Mouse (Mus musculus) liver, embryonic 14.5 days (tissue): ENCODE data around the gene Ctnna2. TPM values are rescaled to one million over a fixed set of nuclear protein-coding genes. Genes with fewer than 3 reads are reported as not detected.

ENCODE experiments used
- ATAC-seq: fragments of 200-750 bp; cut with Nextera tagmentation; 2 replicates; pipeline ENCODE4 v1.8.0; 2017; ENCODE audit warnings: moderate number of reproducible peaks, mild to moderate bottlenecking, moderate library complexity; ENCODE audit not compliant: insufficient read depth
- DNase-seq, 3 experiments: peaks; one replicate each; pipeline ENCODE4 v3.0.0-alpha.2; 2012 to 2013; ENCODE audit warnings: low read depth in 3 of 3, low spot score in 3 of 3
- H3K27ac ChIP-seq: fragments of 300-500 bp; sonication (generic); 2 replicates; pipeline ENCODE4 v1.5.1; 2014; ENCODE audit warnings: moderate library complexity, mild to moderate bottlenecking, control low read depth, inconsistent platforms
- H3K27me3 ChIP-seq: fragments of 300-500 bp; sonication (generic); 2 replicates; pipeline ENCODE4 v1.6.1; 2014; ENCODE audit warnings: mild to moderate bottlenecking, low read length, moderate library complexity; ENCODE audit not compliant: control insufficient read depth, insufficient read depth
- H3K36me3 ChIP-seq: fragments of 300-500 bp; sonication (generic); replicated peaks from 2 replicates; pipeline ENCODE4 v1.6.1; 2014; ENCODE audit warnings: low read depth; ENCODE audit not compliant: control insufficient read depth, insufficient read depth
- H3K4me1 ChIP-seq, 2 experiments: fragments of 200-500 bp in 1 of 2; fragments of 300-500 bp in 1 of 2; sonication (generic) in 1 of 2; replicated peaks; 2 replicates each; pipeline ENCODE4 v1.6.1; 2012 to 2014; ENCODE audit warnings: antibody characterized with exemption in 1 of 2, inconsistent platforms in 1 of 2, low read length in 1 of 2; ENCODE audit not compliant: control insufficient read depth in 2 of 2, insufficient read depth in 2 of 2
- H3K4me2 ChIP-seq: fragments of 300-500 bp; sonication (generic); 2 replicates; pipeline ENCODE4 v1.6.1; 2014; ENCODE audit warnings: low read depth, mild to moderate bottlenecking, control low read depth, moderate library complexity
- H3K4me3 ChIP-seq, 2 experiments: fragments of 200-500 bp in 1 of 2; fragments of 300-500 bp in 1 of 2; sonication (generic) in 1 of 2; 2 replicates each; pipeline ENCODE4 v1.5.1; 2012 to 2014; ENCODE audit warnings: low read depth in 2 of 2, low read length in 2 of 2, mild to moderate bottlenecking in 2 of 2, control low read depth in 1 of 2, inconsistent platforms in 1 of 2, moderate library complexity in 1 of 2; ENCODE audit not compliant: insufficient read depth in 1 of 2
- H3K9ac ChIP-seq: fragments of 300-500 bp; sonication (generic); replicated peaks from 2 replicates; pipeline ENCODE4 v1.6.1; 2014; ENCODE audit warnings: mild to moderate bottlenecking, control low read depth, moderate library complexity
- H3K9me3 ChIP-seq: fragments of 300-500 bp; sonication (generic); 2 replicates; pipeline ENCODE4 v1.6.1; 2016; ENCODE audit warnings: low read length, mixed read lengths; ENCODE audit not compliant: control insufficient read depth
- CTCF ChIP-seq: IDR thresholded peaks from 2 replicates; pipeline ENCODE4 v1.5.1; 2016; ENCODE audit warnings: antibody characterized with exemption, low read depth, control low read depth
- EP300 ChIP-seq: IDR thresholded peaks from 2 replicates; pipeline ENCODE4 v1.6.1; 2016; ENCODE audit warnings: antibody characterized with exemption, low read depth
- WGBS: fragments of 180-500 bp; shearing (Covaris S2); extraction: QIAGEN DNeasy Blood & Tissue Kit; methylation state at CpG from one replicate; pipeline ENCODE4 v1.1.7; 2014; ENCODE audit not compliant: insufficient replicate concordance; 5-methylcytosine and 5-hydroxymethylcytosine counted together
- polyA plus RNA-seq, 2 experiments: library from polyadenylated mRNA; depleted of rRNA in 1 of 2; stranded (reverse) in 1 of 2; unstranded in 1 of 2; fragments of >200 nt; fragmentation: Nextera tagmentation in 1 of 2; extraction: Ambion mirVana in 1 of 2; gene quantifications; 2 replicates each; pipeline versions ENCODE4 v1.2.1 to v1.2.3; 2012 to 2014

Ctnna2 gene
- polyA plus RNA-seq, 2 experiments: 0.08 to 0.14 TPM

DNA sequence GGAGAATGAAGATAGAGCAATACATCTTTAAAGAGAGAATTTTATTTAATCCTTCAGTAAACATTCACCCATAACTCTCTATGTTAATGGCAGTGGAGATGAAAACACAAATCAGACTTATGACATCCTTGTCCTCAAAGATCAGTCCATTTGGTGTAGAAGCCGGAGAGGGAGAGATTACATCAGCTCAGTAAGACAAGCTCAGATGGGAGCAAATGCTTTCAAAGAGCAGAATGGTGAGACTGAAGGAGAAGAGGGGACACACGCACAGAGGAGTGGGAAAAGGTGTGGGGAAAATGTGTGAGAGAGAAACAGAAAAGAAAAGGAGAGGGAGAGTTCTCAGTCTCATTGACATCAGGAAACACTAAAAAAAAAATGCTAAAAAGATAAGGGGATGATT, 144.8 kb downstream of the Ctnna2 start:
- Histone ChIP-seq H3K27me3 (no peaks in the 10 kb centered on the region), H3K4me2 (no peak overlapping the region), H3K36me3 (no peaks in the 10 kb centered on the region), H3K9ac (no peak overlapping the region), H3K9me3 (no peaks in the 10 kb centered on the region), H3K4me3 (no peak overlapping the region), H3K4me1 (no peaks in the 10 kb centered on the region), H3K27ac (no peak overlapping the region)
- TF ChIP-seq CTCF: no peak
- TF ChIP-seq EP300: no peak
- no peak for DNase-seq
- WGBS: 52% methylated on average over 2 of the region's 2 CpGs
- ATAC-seq: no peak

DNA sequence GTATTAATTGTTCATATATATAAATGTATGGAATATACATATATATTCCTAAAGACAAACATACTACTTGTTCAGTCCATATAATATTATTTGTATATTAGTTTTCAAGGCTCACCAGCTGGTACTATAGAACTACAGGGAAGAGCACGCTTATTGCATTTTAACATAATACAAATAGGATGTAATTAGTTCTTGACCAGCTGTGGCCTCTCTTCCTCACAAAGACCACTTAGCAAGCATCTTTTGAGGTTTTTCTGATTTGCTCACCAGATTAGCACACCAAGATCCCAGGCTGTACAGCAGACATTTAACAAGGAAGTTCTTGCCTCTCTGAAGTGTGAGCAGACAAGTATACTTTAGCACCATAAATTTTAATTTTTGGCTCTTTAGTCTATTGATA, 152.0 kb downstream of the Ctnna2 start:
- H3K9me3 ChIP-seq: no peaks in the 10 kb centered on the region
- DNase-seq (no peak), ATAC-seq (no peak)
- no peak overlapping the region for H3K4me3 ChIP-seq
- no peak overlapping the region for H3K27ac ChIP-seq
- 59% methylated on average over 1 of the region's 1 CpGs for WGBS
- TF ChIP-seq EP300 (no peak), CTCF (no peak)
- no peak overlapping the region for H3K4me2 ChIP-seq
- no peak overlapping the region for H3K9ac ChIP-seq
- H3K27me3 ChIP-seq: no peaks in the 10 kb centered on the region
- no peaks in the 10 kb centered on the region for H3K36me3 ChIP-seq
- H3K4me1 ChIP-seq: no peaks in the 10 kb centered on the region

DNA sequence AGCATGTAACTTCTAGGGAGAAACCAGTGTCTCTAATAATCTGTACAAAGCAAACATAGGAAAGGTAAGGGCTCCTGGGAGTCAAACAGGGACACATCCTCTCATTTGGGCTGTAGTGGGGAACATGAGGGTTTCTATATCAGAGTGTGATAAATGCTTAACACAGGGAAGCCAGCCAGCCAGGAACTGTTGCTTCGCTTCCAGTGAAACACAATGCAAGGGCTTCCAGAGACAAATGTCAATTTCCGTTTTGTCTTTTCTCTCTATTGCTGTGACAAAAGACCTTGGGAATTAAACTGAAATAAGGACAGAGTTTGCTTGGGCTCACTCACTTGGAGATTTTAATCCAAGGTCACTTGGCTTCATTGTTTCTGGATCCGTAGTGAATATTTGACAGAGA, 162.4 kb downstream of the Ctnna2 start:
- DNase-seq (no peak), ATAC-seq (no peak)
- TF ChIP-seq EP300 (no peak), CTCF (no peak)
- Histone ChIP-seq H3K4me2 (no peak overlapping the region), H3K27ac (no peak overlapping the region), H3K27me3 (no peaks in the 10 kb centered on the region), H3K36me3 (no peaks in the 10 kb centered on the region), H3K9me3 (no peaks in the 10 kb centered on the region), H3K4me1 (no peaks in the 10 kb centered on the region), H3K4me3 (no peak overlapping the region), H3K9ac (no peak overlapping the region)
- WGBS: 59% methylated on average over 3 of the region's 3 CpGs

DNA sequence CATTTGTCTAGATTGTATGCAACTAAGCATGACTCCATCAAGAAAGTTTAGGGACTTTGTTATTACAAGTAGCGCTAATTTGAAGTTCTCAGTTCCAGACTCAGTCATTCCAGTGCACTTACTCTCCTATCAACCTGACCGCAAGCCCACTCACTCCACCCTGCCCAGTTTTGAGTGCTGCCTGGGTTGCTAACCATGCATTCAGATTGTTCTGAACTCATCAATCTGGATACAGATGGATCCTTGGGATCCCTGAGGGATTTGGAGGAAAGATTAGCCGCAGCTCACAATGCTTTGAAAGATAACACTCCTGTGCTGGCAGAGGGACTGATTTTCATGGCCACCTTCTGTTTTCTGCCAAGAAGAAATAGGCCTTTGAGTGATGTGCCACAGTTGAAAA, 168.5 kb downstream of the Ctnna2 start:
- TF ChIP-seq EP300: no peak
- no peak for TF ChIP-seq CTCF
- Histone ChIP-seq H3K27me3 (no peaks in the 10 kb centered on the region), H3K9ac (no peak overlapping the region), H3K4me1 (no peaks in the 10 kb centered on the region), H3K4me3 (no peak overlapping the region), H3K9me3 (no peaks in the 10 kb centered on the region), H3K36me3 (no peaks in the 10 kb centered on the region), H3K4me2 (no peak overlapping the region), H3K27ac (no peak overlapping the region)
- DNase-seq (no peak), ATAC-seq (no peak)
- WGBS: 71% methylated on average over 3 of the region's 3 CpGs

DNA sequence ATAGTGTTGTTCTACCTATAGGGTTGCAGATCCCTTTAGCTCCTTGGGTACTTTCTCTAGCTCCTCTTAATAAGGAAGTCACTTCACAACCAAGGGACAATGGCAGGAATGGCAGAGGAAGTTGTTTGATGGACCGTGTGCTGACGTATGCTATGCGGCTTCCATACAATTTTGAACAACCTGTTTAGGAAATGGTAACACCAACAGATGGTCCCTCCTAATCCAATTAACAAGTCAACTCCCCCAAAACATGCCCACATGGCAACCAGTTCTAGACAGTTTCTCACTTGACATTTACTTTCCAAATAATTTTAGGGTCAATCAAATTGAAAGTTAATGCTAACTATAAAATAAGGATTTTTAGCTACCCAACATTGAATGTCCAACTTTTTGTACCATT, 176.9 kb downstream of the Ctnna2 start:
- WGBS: 75% methylated on average over 3 of the region's 3 CpGs
- no peak overlapping the region for H3K27ac ChIP-seq
- no peaks in the 10 kb centered on the region for H3K36me3 ChIP-seq
- H3K9ac ChIP-seq: no peak overlapping the region
- no peak overlapping the region for H3K4me2 ChIP-seq
- no peaks in the 10 kb centered on the region for H3K4me1 ChIP-seq
- no peaks in the 10 kb centered on the region for H3K9me3 ChIP-seq
- no peaks in the 10 kb centered on the region for H3K27me3 ChIP-seq
- DNase-seq: no peak
- H3K4me3 ChIP-seq: no peak overlapping the region
- TF ChIP-seq EP300 (no peak), CTCF (no peak)
- no peak for ATAC-seq

DNA sequence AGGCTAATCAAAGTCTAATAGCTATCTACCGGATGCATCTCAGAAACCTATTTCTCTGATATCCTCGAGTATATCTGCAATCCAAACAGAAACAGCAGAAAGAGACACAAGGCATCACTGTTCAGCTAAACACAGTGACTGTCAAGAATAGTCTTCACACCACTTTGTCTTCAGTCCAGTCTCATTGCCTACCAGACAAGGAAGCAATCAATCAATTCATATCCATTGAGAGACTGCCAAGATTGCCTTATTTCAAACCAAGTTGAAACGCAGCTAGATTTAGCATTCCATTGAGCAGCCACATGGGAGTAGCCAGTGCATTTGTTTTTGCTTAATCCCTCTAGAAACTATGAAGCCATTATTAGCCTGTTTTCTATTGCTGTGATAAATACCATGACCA, 196.2 kb downstream of the Ctnna2 start:
- DNase-seq: no peak
- Histone ChIP-seq H3K4me2 (no peak overlapping the region), H3K36me3 (no peaks in the 10 kb centered on the region), H3K4me3 (no peak overlapping the region), H3K9ac (no peak overlapping the region), H3K27me3 (no peaks in the 10 kb centered on the region), H3K9me3 (no peaks in the 10 kb centered on the region), H3K27ac (no peak overlapping the region), H3K4me1 (no peaks in the 10 kb centered on the region)
- TF ChIP-seq EP300 (no peak), CTCF (no peak)
- 63% methylated on average over 3 of the region's 3 CpGs for WGBS
- no peak for ATAC-seq
